Mouse (Mus musculus) hindbrain, postnatal 0 days (tissue): ENCODE results near the gene Zfp54. TPM values are rescaled to one million over a fixed set of nuclear protein-coding genes. Genes with fewer than 3 reads are reported as not detected.
A peak's percentile ranks its signal among the peaks of the same experiment; 100 is the strongest.
"Not testable (repeated sequence)": the region's sequence is repeated elsewhere in the genome, so short reads cannot be mapped to it uniquely, and the experiment has no call there.

Source experiments
- ATAC-seq: fragments of 200-750 bp; cut with Nextera tagmentation; 2 replicates; pipeline ENCODE4 v1.8.0; 2017; ENCODE audit warnings: mild to moderate bottlenecking, moderate TSS enrichment, moderate library complexity
- DNase-seq: peaks from one replicate; pipeline ENCODE4 v3.0.0-alpha.2; 2015; ENCODE audit warnings: low spot score
- H3K27ac ChIP-seq: fragments of 300-500 bp; sonication (generic); 2 replicates; pipeline ENCODE4 v1.5.1; 2014; ENCODE audit warnings: mild to moderate bottlenecking
- H3K27me3 ChIP-seq: fragments of 300-500 bp; sonication (generic); 2 replicates; pipeline ENCODE4 v1.6.1; 2014; ENCODE audit warnings: low read length, mixed read lengths; ENCODE audit not compliant: insufficient read depth
- H3K36me3 ChIP-seq: fragments of 300-500 bp; sonication (generic); 2 replicates; pipeline ENCODE4 v1.6.1; 2014; ENCODE audit warnings: low read length, mixed read lengths; ENCODE audit not compliant: insufficient read depth
- H3K4me1 ChIP-seq: fragments of 300-500 bp; sonication (generic); 2 replicates; pipeline ENCODE4 v1.6.1; 2014; ENCODE audit warnings: antibody characterized with exemption, low read length, mixed read lengths; ENCODE audit not compliant: insufficient read depth
- H3K4me2 ChIP-seq: fragments of 300-500 bp; sonication (generic); 2 replicates; pipeline ENCODE4 v1.6.1; 2014; ENCODE audit warnings: low read depth, mild to moderate bottlenecking, low read length, moderate library complexity, mixed read lengths
- H3K4me3 ChIP-seq: fragments of 300-500 bp; sonication (generic); 2 replicates; pipeline ENCODE4 v1.5.1; 2014; ENCODE audit warnings: low read length
- H3K9ac ChIP-seq: fragments of 300-500 bp; sonication (generic); replicated peaks from 2 replicates; pipeline ENCODE4 v1.6.1; 2014; ENCODE audit warnings: mild to moderate bottlenecking, low read length, moderate library complexity, mixed read lengths
- H3K9me3 ChIP-seq: fragments of 300-500 bp; sonication (generic); 2 replicates; pipeline ENCODE4 v1.6.1; 2016; ENCODE audit warnings: low read length, mixed read lengths
- CTCF ChIP-seq: IDR thresholded peaks from 2 replicates; pipeline ENCODE4 v1.5.1; 2016; ENCODE audit warnings: antibody characterized with exemption, control low read depth, low read depth
- WGBS: fragments of 180-500 bp; shearing (Covaris S2); extraction: QIAGEN DNeasy Blood & Tissue Kit; methylation state at CpG from one replicate; pipeline ENCODE4 v1.1.7; 2014; 5-methylcytosine and 5-hydroxymethylcytosine counted together
- polyA plus RNA-seq: library from polyadenylated mRNA; unstranded; fragments of >200 nt; fragmentation: Nextera tagmentation; extraction: Ambion mirVana; gene quantifications from 2 replicates; pipeline ENCODE4 v1.2.1, GENCODE M21; 2015
- total RNA-seq: library from RNA; depleted of rRNA; stranded (reverse); fragments of >200 nt; gene quantifications from 2 replicates; pipeline ENCODE4 v1.2.3, GENCODE M21; 2014; rRNA removed

Gene Zfp54
- total RNA-seq, result 2.1 and 2.2 TPM in 2 replicates
- polyA plus RNA-seq, result 1.8 and 2.4 TPM in 2 replicates

DNA sequence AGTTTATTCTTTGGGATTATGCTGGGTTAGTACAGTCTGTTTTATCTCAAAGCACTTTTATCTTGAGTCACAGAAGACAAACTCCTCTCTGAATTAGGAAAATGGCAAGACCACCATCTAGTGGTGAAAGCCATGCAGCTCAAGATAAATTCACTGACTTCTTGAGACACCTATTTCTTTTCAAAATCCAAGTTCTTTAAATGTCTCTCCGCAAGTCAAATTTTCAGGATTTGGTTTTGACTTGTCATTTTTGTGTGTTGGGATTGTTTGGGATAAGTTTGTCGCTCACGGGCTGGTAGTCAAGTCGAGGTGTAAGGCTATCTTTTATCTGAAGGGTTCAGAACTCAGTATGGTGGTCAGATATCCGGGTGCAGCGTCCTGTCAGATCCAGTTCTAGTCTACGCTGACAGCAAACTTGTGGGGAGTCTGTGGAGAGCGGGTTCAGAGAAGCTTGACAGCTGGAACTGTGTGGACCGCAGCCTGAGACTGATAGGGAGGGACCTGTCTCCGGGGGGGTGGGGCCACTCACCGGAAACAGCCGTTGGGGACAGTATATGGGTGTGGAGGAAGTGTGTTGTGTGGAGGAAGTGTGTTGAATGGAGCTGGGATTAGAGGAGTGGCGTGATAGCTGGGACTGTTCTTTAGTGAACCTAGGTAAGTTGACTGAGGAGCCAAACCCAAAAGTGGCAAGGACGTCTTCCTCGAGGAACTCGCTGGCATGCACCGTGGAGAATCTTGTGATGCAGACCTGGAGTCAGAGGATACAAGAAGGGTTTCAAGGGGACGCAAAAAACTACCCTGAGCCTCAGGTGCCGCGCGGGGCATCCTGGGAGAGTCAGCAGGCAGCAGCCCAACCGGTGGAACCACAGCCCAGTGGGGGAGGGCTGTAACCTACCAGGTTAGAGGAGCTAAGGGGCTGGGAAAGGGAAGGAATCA, at the start of gene Zfp54:
TSS of gene Zfp54 (plus strand) at position 564 of the 936 bp plus-strand sequence.
- WGBS, result under 1% methylated on average over 22 of the region's 22 CpGs
- ATAC-seq, result peak; percentile 98

DNA sequence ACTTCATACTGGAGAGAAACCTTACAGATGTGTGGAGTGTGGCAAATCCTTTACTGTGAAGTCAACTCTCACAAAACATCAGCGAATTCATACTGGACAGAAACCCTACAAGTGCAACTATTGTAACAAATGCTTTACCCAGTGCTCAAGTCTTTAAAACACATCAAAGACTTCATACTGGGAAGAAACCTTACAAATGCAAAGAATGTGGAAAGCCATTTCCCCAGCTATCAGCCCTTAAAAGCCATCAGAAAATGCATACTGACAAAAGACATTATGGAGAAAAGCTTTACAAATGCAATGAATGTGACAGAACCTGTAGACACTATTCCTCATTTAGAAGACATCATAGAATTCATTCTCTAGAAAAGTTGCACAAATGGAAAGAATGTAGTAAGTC, 47.7 kb upstream of the Zfp54 start:
- H3K9me3 ChIP-seq, result no peaks in the 10 kb centered on the region
- H3K4me2 ChIP-seq, result no peak overlapping the region
- no peaks in the 10 kb centered on the region for H3K36me3 ChIP-seq
- WGBS, result 55% methylated on average over 1 of the region's 1 CpGs
- H3K27me3 ChIP-seq, result no peaks in the 10 kb centered on the region
- no peak overlapping the region for H3K4me3 ChIP-seq
- no peak overlapping the region for H3K9ac ChIP-seq
- DNase-seq (no peak), ATAC-seq (no peak)
- H3K27ac ChIP-seq, result no peak overlapping the region
- no peaks in the 10 kb centered on the region for H3K4me1 ChIP-seq
- no peak for TF ChIP-seq CTCF

More for the DNA sequence above, at the start of gene Zfp54:
- TF ChIP-seq CTCF, result peak; percentile 82
- Histone ChIP-seq H3K4me1 (no peaks in the 10 kb centered on the region), H3K36me3 (no peaks in the 10 kb centered on the region), H3K4me3 (peak within 1 kb of the TSS; percentile 41), H3K9ac (peak within 1 kb of the TSS; percentile 53; the same call in 1 of the 2 replicates), H3K4me2 (peak within 1 kb of the TSS; percentile 84), H3K27ac (peak within 1 kb of the TSS; percentile 17; the same call in 1 of the 2 replicates), H3K27me3 (no peaks in the 10 kb centered on the region), H3K9me3 (no peaks in the 10 kb centered on the region)
- peak; percentile 75 for DNase-seq

DNA sequence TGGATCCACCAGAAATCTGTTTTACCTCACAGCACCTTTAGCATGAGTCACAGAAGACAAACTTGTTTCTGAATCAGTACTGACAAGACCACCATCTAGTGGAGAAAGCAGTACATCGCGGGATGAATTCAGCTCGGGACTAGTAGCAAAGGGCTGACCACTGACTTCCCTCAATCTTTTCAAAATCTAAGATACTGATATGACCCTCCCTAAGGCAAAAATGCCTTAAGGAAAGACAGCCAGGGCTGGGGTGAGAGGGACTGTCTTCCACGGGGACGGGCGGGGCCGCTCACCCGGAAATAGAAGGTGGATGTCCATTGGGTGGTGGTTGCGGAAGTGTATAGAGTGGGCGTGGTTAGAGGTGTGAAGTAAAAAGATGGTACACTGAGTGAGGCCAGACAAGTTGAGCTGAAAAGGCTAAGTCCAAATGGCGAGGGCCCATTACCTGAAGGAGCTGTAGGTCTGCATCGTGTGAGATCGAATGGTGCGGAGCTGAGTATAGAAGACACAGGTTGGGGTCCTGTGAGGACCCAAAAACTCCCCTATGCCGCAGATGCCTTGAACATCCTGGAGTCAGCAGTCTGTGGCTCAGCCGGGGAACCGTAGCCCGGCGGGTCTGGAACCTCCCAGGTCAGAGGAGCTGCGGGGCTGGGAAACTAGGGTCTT, 39.5 kb upstream of the Zfp54 start, which contains the start of gene Zfp677:
TSS of gene Zfp677 (plus strand) at position 358 of the 666 bp plus-strand sequence.
- Histone ChIP-seq H3K9me3 (no peaks in the 10 kb centered on the region), H3K4me2 (peak within 1 kb of the TSS; percentile 75), H3K27ac (peak within 1 kb of the TSS; percentile 54; the same call in 1 of the 2 replicates), H3K4me1 (no peaks in the 10 kb centered on the region), H3K4me3 (peak within 1 kb of the TSS; percentile 45), H3K27me3 (no peaks in the 10 kb centered on the region), H3K36me3 (no peaks in the 10 kb centered on the region), H3K9ac (peak within 1 kb of the TSS; percentile 28; the same call in 1 of the 2 replicates)
- DNase-seq (peak; percentile 73), ATAC-seq (peak; percentile 99)
- TF ChIP-seq CTCF, result peak; percentile 77
- WGBS, result 10% methylated on average over 20 of the region's 20 CpGs

DNA sequence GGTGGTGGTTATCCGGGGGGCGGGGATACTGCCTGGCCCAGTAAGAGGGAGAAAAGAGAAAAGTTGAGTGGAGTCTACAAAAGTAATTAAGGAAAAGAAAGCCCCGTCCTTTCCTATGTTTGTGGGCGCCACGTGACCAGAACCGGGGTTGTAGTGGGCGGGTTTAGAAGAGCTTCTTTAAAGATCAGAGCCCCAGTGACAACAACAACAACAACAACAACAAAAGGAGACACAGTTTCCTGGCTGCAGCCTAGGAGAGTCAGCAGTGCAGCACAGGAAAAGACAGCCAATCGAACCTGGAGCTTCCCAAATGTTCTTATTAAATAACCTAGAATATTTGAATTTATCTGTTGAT, 39.0 kb upstream of the Zfp54 start:
- WGBS, result 23% methylated on average over 8 of the region's 8 CpGs
- no peak for DNase-seq
- Histone ChIP-seq H3K4me2 (peak overlapping the region; percentile 75), H3K4me1 (no peaks in the 10 kb centered on the region), H3K4me3 (peak overlapping the region; percentile 45), H3K27me3 (no peaks in the 10 kb centered on the region), H3K27ac (no peak overlapping the region), H3K36me3 (no peaks in the 10 kb centered on the region), H3K9me3 (no peaks in the 10 kb centered on the region), H3K9ac (peak overlapping the region; percentile 28; the same call in 1 of the 2 replicates)
- TF ChIP-seq CTCF, result no peak
- peak; percentile 62 for ATAC-seq

DNA sequence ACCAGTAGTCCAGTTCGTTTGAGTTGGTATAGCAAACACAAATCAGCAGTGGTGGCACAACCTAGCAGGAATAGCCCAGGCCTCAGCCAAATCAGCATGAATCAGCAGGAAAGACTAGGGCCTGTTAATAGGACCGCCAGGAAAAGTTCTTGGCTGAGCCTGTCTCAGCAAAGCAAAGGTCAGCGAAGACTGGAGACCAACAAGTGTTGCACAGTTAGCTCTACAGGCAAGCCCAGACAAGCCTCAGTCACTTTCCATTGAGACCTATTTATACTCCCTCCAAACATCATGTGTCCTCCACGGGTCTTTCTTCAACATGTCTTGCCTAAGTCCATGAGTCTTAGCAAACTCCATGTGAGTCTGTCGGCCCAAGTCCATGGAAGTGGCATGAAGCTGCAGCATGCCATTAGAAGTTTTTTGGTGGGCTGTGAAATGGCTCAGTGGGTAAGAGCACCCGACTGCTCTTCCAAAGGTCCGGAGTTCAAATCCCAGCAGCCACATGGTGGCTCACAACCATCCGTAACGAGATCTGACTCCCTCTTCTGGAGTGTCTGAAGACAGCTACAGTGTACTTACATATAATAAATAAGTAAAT, 15.9 kb downstream of the Zfp54 start:
- H3K36me3 ChIP-seq, H3K9ac ChIP-seq, H3K27ac ChIP-seq, ATAC-seq, H3K4me2 ChIP-seq, H3K27me3 ChIP-seq, H3K4me3 ChIP-seq, H3K4me1 ChIP-seq, H3K9me3 ChIP-seq, DNase-seq: not testable (repeated sequence)
- WGBS, result 84% methylated on average over 9 of the region's 9 CpGs

DNA sequence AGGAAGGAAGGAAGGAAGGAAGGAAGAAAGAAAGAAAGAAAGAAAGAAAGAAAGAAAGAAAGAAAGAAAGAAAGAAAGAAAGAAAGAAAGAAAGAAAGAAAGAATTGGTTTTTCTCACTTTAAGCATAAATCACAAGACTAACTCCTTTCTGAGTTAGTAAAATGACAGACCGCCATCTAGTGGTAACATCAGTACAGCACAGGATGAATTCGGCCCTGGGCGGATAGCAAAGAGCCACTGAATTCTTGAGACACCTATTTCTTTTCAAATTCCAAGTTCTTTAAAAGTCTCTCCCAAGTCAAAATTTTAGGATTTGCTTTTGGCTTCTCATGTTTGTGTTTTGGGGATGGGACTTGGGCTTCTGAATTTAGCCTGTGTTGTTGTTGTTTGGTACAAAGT, 26.6 kb downstream of the Zfp54 start:
- H3K4me1 ChIP-seq, result peaks cover 6% of the 10 kb centered on the region
- peak; percentile 81 for TF ChIP-seq CTCF
- H3K27me3 ChIP-seq, result no peaks in the 10 kb centered on the region
- H3K36me3 ChIP-seq, result no peaks in the 10 kb centered on the region
- 1% methylated on average over 3 of the region's 3 CpGs for WGBS
- DNase-seq, result peak; percentile 91
- ATAC-seq, result peak; percentile 80
- no peaks in the 10 kb centered on the region for H3K9me3 ChIP-seq
- peak overlapping the region; percentile 60 for H3K4me3 ChIP-seq
- H3K27ac ChIP-seq, result peak overlapping the region; percentile 81
- peak overlapping the region; percentile 73 for H3K4me2 ChIP-seq
- H3K9ac ChIP-seq, result peak overlapping the region; percentile 51
